Mouse (Mus musculus): ENCODE measurements around the gene Ticam1. TPM values are rescaled to one million over a fixed set of nuclear protein-coding genes. Genes with fewer than 3 reads are reported as not detected.

Gene Ticam1
- polyA plus RNA-seq, 1 experiment from 2014 or later: 2.6 TPM

- H3K4me2 ChIP-seq (ENCODE audit: low read depth, low read length): no peak overlapping the region
- 0 out of 2 replicates have a peak, but pooled peaks cover 6% of the 10 kb centered on the region for H3K4me1 ChIP-seq (ENCODE audit: insufficient read depth)
- no peak overlapping the region for H3K9ac ChIP-seq (replicated peaks)
- 20% methylated on average over 1 of the region's 1 CpGs for WGBS (ENCODE audit: insufficient replicate concordance)
- ATAC-seq (no peak), DNase-seq (no peak)
- no peak overlapping the region for H3K27ac ChIP-seq (ENCODE audit: low read depth)
- H3K4me3 ChIP-seq (ENCODE audit: low read depth, low read length): no peak overlapping the region
- H3K36me3 ChIP-seq (replicated peaks; ENCODE audit: insufficient read depth, low read length): no peaks in the 10 kb centered on the region
- TF ChIP-seq CTCF (IDR thresholded peaks at IDR 0.05; ENCODE audit: low read depth) (no peak), EP300 (IDR thresholded peaks at IDR 0.05; ENCODE audit: low read depth) (no peak)
- H3K9me3 ChIP-seq (ENCODE audit: low read length): no peaks in the 10 kb centered on the region
- no peaks in the 10 kb centered on the region for H3K27me3 ChIP-seq (ENCODE audit: insufficient read depth, low read length)
Observed at GRCm38 (mm10) chr17:56224916-56225315, 51.7 kb downstream of the Ticam1 start.

GRCm38 (mm10) chr17:56219805-56220204 is 56.8 kb downstream of the Ticam1 start:
- H3K9ac ChIP-seq (replicated peaks): no peak overlapping the region
- H3K27ac ChIP-seq (ENCODE audit: low read depth): peak overlapping the region; percentile 96
- H3K36me3 ChIP-seq (replicated peaks; ENCODE audit: insufficient read depth, low read length): no peaks in the 10 kb centered on the region
- peaks cover 25% of the 10 kb centered on the region for H3K4me1 ChIP-seq (ENCODE audit: insufficient read depth)
- H3K9me3 ChIP-seq (ENCODE audit: low read length): no peaks in the 10 kb centered on the region
- H3K4me3 ChIP-seq (ENCODE audit: low read depth, low read length): no peak overlapping the region
- DNase-seq: no peak
- TF ChIP-seq EP300 (IDR thresholded peaks at IDR 0.05; ENCODE audit: low read depth) (peak; percentile 53; the same call in 1 of the 2 replicates), CTCF (IDR thresholded peaks at IDR 0.05; ENCODE audit: low read depth) (no peak)
- 0 out of 2 replicates have a peak overlapping the region, but pooled peaks have one; percentile 93 for H3K4me2 ChIP-seq (ENCODE audit: low read depth, low read length)
- ATAC-seq: 0 out of 2 replicates have a peak, but pooled peaks have one; percentile 4
- WGBS (ENCODE audit: insufficient replicate concordance): 21% methylated on average over 3 of the region's 3 CpGs
- H3K27me3 ChIP-seq (ENCODE audit: insufficient read depth, low read length): no peaks in the 10 kb centered on the region

MicroRNAs within 50 kb of the gene (microRNA counts, 519-probe panel; counts per million panel counts)
- 1,782 counts per million, percentile 15 among the panel's probes with 10 or more counts for microRNA mmu-miR-7b

Small RNAs within 50 kb of the gene (microRNA-seq; reads per million reads assigned to microRNA genes)
- gene Mir7b: 8.9 reads per million, percentile 16 among the genes with 10 or more reads in this experiment

Other genes with a start within 250 kb of the Ticam1 start
- 35.9 and 37.1 TPM in 2 replicates for gene Sh3gl1, start 240.2 kb downstream of the Ticam1 start, polyA plus RNA-seq (2015; fragmentation: Nextera tagmentation; extraction: Ambion mirVana)
- gene Chaf1a, start 236.3 kb downstream of the Ticam1 start, polyA plus RNA-seq (2015; fragmentation: Nextera tagmentation; extraction: Ambion mirVana): 4.9 and 6.5 TPM in 2 replicates
- gene Ubxn6, start 201.8 kb downstream of the Ticam1 start, polyA plus RNA-seq (2015; fragmentation: Nextera tagmentation; extraction: Ambion mirVana): 19.1 and 20.5 TPM in 2 replicates
- 24.8 and 27.7 TPM in 2 replicates for gene Hdgfl2, start 197.2 kb downstream of the Ticam1 start, polyA plus RNA-seq (2015; fragmentation: Nextera tagmentation; extraction: Ambion mirVana)
- 0.12 and 0.24 TPM in 2 replicates for gene Plin4, start 167.0 kb downstream of the Ticam1 start, polyA plus RNA-seq (2015; fragmentation: Nextera tagmentation; extraction: Ambion mirVana)
- gene Plin5, start 159.2 kb downstream of the Ticam1 start, polyA plus RNA-seq (2015; fragmentation: Nextera tagmentation; extraction: Ambion mirVana): 57.3 and 58.4 TPM in 2 replicates
- gene Lrg1, start 154.8 kb downstream of the Ticam1 start, polyA plus RNA-seq (2015; fragmentation: Nextera tagmentation; extraction: Ambion mirVana): 256 and 269 TPM in 2 replicates
- gene Sema6b, start 136.4 kb downstream of the Ticam1 start, polyA plus RNA-seq (2015; fragmentation: Nextera tagmentation; extraction: Ambion mirVana): 0.56 and 0.62 TPM in 2 replicates
- 2.8 and 3.3 TPM in 2 replicates for gene Tnfaip8l1, start 114.3 kb downstream of the Ticam1 start, polyA plus RNA-seq (2015; fragmentation: Nextera tagmentation; extraction: Ambion mirVana)
- 45.8 and 49.8 TPM in 2 replicates for gene Mydgf, start 92.9 kb downstream of the Ticam1 start, polyA plus RNA-seq (2015; fragmentation: Nextera tagmentation; extraction: Ambion mirVana)
- gene Dpp9, start 57.9 kb downstream of the Ticam1 start, polyA plus RNA-seq (2015; fragmentation: Nextera tagmentation; extraction: Ambion mirVana): 10.2 and 12.1 TPM in 2 replicates
- gene Fem1a, start 20.0 kb downstream of the Ticam1 start, polyA plus RNA-seq (2015; fragmentation: Nextera tagmentation; extraction: Ambion mirVana): 5.1 and 5.2 TPM in 2 replicates
- gene Plin3, start 16.1 kb upstream of the Ticam1 start, polyA plus RNA-seq (2015; fragmentation: Nextera tagmentation; extraction: Ambion mirVana): 25.8 and 26.8 TPM in 2 replicates
- gene Arrdc5, start 23.5 kb upstream of the Ticam1 start, polyA plus RNA-seq (2015; fragmentation: Nextera tagmentation; extraction: Ambion mirVana): not detected in 2 replicates
- 37.8 and 43.5 TPM in 2 replicates for gene Uhrf1, start 26.5 kb upstream of the Ticam1 start, polyA plus RNA-seq (2015; fragmentation: Nextera tagmentation; extraction: Ambion mirVana)
- 5.0 and 5.8 TPM in 2 replicates for gene Kdm4b, start 49.3 kb upstream of the Ticam1 start, polyA plus RNA-seq (2015; fragmentation: Nextera tagmentation; extraction: Ambion mirVana)
- 3.4 TPM in 2 replicates for gene Ptprs, start 199.7 kb upstream of the Ticam1 start, polyA plus RNA-seq (2015; fragmentation: Nextera tagmentation; extraction: Ambion mirVana)
- not detected in 2 replicates for gene Znrf4, start 235.6 kb upstream of the Ticam1 start, polyA plus RNA-seq (2015; fragmentation: Nextera tagmentation; extraction: Ambion mirVana)